Mouse (Mus musculus): ENCODE results near the gene Dazap1.

Dazap1 gene

GRCm38 (mm10) chr10:80250059-80250458 is 11.2 kb upstream of the Dazap1 start:
- DNase-seq = no peak

DNA sequence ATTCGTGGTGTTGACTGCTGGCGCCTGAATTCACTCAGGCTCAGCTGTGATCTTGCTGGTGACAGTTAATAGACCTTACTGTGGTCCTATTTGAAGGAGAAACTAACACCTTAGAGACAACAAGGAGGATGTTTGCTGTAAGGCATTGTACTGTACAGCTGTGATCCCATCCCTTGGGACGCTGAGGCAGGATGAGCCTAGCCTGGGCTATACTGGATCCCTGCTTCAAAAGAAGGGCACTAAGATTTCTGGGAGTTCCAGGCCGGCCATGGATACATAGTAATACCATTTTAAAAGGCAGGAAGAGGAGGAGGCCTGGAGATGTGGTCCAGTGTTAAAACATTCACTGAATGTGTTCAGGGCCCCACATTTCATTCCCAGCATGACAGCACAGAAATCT is 10.7 kb upstream of the Dazap1 start:
- DNase-seq = no peak

DNA sequence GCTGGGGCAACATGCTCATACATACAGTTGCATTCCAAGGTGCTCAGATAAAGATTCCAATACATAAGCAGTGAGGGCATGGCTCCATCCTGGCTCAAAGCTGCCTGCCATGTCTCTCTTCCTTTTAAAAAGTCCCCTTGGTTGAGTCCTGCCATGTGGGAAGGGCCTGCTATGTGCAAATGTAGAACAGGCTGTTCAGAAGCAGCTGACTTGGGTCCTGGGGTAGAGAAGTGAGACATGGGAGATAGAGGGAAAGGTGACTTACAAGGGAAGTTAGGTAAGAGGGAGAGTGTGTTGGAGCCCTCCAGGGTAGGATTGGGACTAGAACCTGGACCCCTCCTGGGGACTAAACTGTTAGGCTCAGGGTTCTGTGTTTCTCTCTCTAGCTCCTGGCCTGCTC is 9.3 kb upstream of the Dazap1 start:
- DNase-seq = no peak

DNA sequence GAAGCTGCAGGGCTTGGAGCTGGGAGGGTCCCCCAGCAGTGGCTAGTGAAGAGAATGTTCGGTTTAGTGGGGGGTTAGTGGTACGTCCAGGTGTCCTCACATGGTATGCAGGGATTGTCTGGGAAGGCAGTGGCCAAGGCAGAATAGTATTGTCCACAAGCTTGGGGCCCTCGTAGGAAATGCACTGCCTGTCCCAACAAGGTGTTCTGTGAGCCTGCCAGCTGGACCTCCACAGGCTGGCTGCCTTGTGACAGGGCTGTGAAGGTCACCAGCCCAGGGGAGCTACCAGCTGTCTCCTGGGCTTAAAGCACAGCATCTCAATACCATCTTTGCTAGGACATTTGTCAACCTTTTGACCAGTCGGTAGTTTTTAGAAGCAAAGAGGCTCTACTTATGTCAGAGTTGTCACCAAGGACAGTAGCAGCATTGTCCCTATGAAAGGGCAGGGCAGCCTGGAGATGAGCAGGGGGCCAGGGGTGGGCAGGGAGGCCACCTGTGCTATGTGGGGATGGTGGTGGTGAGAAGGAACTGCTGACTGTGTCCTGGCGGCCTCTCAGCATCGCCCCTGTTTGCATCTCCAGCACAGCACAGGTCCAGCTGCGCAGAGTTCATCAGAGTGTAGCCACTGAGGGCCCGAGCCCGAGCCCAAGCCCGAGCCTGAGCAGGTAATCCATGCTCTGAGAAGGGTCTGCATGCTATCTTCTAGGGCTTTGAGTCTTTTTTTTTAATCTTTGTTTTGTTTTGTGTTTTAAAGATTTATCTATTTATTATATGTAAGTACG is 8.6 kb upstream of the Dazap1 start:
- no peak for DNase-seq

DNA sequence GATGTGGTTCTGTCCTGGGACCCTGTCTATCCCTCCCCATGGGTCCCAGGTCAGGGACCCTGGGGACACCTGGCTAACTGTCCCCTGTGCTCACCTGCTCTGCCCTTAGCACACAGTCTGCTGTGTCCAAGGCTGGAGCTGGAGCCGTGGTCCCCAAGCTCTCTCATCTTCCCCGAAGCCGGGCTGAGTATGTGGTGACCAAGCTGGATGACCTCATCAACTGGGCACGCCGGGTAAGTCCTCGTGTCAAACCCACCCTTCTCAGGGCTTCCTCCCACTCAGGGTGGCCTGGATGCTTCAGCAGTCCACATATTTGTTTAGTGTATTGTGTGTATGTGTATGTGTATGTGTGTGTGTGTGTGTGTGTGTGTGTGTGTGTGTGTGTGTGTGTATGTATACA is 7.7 kb upstream of the Dazap1 start:
- no peak for DNase-seq

- no peak for DNase-seq
These were observed 6.7 kb upstream of the Dazap1 start for GRCm38 (mm10) chr10:80254331-80255297.

DNA sequence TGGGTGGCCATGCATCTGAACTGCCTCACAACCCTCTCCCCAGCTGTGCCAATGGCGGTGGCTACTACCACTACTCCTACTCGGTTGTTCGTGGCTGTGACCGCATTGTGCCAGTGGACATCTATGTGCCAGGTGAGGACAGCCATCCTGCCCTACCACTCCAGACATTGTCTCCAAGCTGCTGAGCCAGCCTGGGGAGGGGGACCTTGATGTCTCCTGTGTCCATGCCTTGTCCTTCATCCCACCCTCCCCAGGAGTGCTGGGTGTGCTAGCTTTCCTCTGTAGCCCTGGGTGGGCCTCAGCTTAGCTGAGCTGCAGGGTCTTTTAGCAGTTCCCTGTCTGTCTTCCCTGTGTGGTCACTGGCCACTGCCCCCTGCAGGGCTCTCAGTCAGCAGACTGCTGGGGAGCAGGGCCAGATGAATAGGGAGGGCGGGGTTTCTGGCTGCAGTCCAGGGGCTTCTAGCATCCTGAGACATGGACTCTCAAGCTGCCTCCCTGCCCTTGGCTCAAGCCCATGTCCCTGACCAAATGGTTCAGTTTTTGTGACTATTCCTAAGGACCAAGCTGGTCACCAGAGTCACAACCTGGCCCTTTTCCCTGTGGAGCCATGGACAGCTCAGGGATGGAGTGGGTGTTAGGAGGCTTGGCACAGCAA is 5.3 kb upstream of the Dazap1 start:
- DNase-seq = no peak

DNA sequence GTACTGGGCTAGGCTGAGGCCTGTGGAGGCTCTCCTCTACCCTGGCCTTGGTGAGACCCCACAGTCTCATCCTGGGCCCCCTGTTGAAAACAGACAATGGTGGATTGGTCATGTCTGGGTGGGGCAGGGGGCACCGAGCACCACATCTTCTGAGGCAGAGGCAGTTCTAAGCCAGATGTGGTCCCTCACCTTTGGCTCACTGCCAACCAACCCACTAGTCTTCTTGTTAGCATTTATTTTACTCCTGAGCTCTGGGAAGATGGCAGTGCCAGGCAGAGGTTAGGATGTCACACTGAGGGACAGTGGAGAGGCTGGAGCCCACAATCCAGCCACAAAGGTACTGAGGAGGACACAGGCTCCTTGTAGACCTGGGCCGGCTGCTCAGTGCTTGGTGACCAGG is 3.4 kb upstream of the Dazap1 start:
- DNase-seq = no peak

DNA sequence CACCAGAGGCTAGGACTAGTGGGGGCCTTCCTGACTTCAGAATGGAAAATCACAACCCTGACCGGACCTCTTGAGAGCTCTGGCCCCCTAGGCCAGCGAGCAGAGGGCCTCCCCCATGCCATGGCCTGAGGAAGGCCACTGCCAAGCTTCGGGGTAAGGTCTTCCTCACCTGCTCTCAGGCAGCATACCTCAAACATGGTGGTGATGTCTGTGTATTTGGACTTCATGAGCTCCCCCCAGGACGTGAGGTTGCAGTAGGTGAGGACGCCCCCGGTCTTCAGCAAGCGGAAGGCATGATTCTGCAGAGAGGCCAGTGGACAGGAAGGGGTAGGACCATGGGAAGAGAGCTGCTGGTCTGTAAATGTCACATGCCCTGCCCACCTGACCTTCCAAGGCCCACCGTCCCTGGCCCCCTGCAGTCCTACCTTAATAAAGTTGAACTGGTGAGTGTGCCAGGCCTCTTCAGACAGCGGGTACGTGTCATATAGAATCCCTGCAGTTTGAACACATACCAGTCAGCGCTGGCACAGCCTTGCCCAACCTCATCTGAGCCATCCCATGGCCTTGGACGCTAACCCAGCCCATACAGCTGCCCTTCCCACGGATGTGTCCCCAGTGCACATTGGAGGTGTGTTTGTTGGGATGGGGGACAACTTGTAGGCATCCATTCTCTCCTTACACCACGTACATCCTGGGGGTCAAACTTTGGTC is 2.4 kb upstream of the Dazap1 start:
- DNase-seq = no peak

- no peak for DNase-seq
These were observed 1.9 kb upstream of the Dazap1 start for GRCm38 (mm10) chr10:80259463-80259805.

- DNase-seq = no peak
These were observed 1.2 kb upstream of the Dazap1 start for GRCm38 (mm10) chr10:80259861-80260641.

DNA sequence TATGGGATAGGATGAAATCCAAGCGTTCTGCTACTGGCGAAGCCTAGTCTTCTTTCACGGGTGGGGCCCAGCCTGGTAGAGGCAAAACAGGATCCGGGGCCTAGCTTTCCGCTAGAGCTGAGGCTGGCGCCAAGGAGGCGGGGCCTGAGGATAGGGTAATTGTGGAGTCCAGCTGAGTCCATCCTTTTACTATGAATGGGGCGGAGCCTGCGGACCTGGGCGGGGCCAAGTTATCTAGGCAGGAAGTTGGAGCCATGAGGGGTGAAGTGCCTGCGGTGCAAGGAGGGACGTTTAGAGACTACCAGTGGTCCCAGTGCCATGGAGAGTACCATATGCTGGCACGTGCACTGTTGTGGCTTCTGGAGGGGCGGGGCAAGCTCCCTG is 291 bp downstream of the Dazap1 start:
- peak; percentile 71 for DNase-seq

- no peak for DNase-seq
These were observed 883 bp downstream of the Dazap1 start for GRCm38 (mm10) chr10:80262169-80262568.

DNA sequence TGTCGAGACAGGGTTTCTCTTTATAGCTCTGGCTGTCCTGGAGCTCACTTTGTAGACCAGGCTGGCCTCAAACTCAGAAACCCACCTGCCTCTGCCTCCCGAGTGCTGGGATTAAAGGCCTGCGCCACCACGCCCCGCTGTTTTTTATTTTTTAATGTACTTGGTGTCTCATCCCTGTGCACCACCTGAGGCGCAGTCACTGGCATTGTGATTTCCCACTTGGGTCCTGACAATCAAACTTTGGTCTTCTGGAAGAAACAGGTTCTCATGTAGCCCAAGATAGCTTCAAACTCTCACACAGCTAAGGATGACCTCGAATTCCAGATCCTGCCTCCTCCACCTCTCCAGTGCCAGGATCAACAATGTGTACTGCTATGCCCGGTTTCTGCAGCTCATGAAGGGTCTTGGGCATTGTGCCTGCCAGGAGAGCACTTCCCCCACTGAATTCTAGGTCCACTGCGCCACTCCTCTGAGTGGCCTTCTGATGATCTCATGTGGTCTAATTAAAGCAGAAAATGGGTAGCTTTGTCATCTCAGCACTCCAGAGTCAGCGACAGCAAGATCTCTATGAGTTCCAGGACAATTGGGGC is 1.6 kb downstream of the Dazap1 start:
- no peak for DNase-seq

GRCm38 (mm10) chr10:80264341-80265148 is 3.3 kb downstream of the Dazap1 start:
- peak; percentile 99 for DNase-seq

DNA sequence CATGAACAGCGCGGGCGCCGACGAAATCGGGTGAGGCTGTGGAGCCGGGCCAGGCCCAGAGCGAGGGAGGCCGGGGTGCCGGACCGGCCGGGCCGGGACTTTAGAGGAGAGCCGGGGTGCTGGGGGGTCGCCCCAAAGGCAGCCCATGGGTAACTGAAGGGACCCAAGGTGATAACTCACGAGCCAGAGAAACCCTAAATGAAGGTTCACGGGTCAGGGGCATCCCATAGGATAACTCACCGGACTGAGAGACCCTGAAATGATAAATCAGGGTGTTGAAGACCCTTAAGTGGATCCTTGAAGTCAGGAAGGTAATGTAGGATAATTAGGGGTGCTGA is 3.8 kb downstream of the Dazap1 start:
- DNase-seq = no peak

GRCm38 (mm10) chr10:80270099-80270498 is 8.8 kb downstream of the Dazap1 start:
- no peak for DNase-seq

DNA sequence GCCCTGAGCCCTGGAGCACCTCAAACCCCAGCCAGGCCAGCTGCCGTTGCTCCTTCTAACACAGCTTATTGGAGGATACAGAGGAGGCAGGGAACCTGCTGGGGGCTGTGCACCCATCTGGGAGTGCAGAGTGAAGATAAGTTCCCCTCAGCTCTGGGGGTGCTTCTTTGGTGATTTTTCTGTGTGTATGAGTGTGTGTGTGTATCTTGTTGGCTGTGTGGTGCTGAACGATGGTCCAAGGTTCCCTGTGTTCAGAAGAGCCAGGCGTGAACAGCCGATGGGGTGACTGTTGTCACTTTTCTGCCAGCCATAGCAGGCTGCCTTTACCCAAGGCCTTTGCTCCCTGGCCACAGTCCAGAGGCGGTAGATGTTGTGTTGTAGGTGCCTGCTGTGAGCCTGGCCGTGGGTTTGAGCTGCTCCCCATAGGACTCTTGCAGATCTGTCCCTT is 9.5 kb downstream of the Dazap1 start:
- DNase-seq = no peak

DNA sequence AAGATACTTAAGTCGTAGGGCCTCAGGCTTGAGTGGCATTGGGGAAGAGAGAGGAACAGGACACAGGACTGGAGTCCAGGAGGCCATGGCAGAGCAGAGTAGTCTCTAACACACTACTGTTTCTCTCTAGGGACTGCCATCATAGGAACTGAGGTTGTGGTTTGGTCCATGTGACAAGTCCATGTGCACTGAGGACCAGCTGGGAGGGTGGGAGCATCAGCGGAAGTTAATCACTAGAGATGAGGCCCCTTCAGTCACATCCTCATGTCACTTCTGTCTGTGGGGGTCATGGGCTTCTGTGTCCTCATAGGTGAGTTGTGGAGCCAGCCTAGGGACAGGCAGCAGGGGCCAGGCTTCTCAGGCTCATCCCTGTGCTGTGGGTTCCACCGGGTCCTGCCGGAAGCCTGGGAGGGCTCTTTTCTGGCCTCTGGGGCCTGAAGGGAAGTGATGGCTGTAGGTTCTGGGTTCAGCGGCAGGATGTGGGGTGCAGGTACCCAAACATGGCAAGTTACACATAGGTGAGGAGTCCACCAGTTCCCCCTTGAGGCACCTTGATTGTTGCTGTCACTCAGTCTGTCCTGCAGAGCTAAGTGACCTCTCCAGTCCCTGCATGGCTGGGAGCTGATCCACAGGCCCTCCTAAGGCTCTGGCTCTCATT is 10.0 kb downstream of the Dazap1 start:
- no peak for DNase-seq

GRCm38 (mm10) chr10:80271870-80272585 is 10.7 kb downstream of the Dazap1 start:
- DNase-seq = no peak

All from thymus, postnatal 25 days (tissue).